Mouse (Mus musculus): ENCODE measurements around the gene Sipa1l2. TPM values are rescaled to one million over a fixed set of nuclear protein-coding genes. Genes with fewer than 3 reads are reported as not detected.

The Sipa1l2 gene
- polyA plus RNA-seq, 1 experiment from 2014 or later, result 12.7 TPM

DNA sequence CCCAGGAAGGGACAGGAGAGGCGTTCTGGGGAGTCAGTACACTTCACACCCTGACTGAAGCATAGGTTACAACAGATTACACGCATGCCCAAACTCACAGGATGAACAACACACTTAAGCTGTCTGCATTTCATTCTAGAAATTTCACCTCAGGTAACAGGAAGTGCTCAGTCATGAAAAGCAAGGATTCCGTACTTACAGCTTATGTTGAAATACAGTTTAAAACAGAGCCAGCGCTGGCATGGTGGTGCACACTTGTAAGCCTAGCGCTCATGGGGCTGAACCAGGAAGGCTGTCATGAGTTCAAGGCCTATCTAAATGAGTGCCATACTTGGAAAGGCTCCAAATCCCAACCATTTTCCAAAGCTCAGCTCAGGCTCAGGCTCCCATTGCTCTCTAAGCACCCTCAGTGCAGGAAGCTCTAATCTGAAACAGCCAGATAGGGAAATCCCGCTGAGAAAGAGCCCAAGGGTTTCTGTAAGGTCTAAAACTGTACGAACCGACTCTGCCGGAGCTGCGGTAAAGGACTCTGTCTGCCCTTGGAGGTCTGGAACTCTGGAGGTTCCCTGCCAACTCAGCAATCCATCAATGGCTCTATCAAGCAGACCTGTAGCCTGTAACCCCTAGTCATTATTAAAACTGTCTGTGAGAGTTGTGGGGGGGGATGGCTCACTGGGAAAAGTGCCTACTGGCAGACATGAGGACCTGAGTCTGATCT is 12.1 kb downstream of the Sipa1l2 start:
- Histone ChIP-seq H3K9me3 (no peaks in the 10 kb centered on the region), H3K4me2 (no peak overlapping the region), H3K4me3 (no peak overlapping the region), H3K9ac (no peak overlapping the region), H3K36me3 (no peaks in the 10 kb centered on the region), H3K4me1 (peaks cover 62% of the 10 kb centered on the region), H3K27me3 (0 out of 2 replicates have a peak, but pooled peaks cover 3% of the 10 kb centered on the region), H3K27ac (peak overlapping the region; percentile 73)
- WGBS, result 36% methylated on average over 10 of the region's 10 CpGs
- no peak for ATAC-seq (ENCODE audit: insufficient number of reproducible peaks, low FRiP score, low TSS enrichment, low read depth)

DNA sequence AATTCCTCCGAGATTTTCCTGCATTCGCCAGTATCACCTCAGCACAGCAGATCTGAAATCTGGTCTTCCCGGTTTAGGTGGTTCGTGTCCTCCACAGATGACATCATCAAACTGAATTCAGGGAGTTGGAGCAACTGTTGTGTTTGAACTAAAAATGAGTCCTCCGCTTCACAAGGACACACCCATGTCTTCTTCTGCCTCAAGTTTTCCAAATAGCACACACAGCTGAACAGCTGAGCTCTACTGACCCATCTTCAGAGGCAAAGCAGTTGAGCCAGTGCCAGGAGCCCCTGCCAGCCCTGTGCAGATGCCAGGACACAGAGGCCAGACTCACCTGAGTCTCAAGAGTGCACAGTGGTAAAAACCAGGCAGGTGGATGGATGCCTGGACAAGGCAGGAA is 12.9 kb downstream of the Sipa1l2 start:
- H3K4me2 ChIP-seq, result no peak overlapping the region
- peak overlapping the region; percentile 73 for H3K27ac ChIP-seq
- ATAC-seq (ENCODE audit: insufficient number of reproducible peaks, low FRiP score, low TSS enrichment, low read depth), result no peak
- no peak overlapping the region for H3K4me3 ChIP-seq
- H3K9me3 ChIP-seq, result no peaks in the 10 kb centered on the region
- 63% methylated on average over 5 of the region's 5 CpGs for WGBS
- H3K4me1 ChIP-seq, result peaks cover 67% of the 10 kb centered on the region
- H3K27me3 ChIP-seq, result 0 out of 2 replicates have a peak, but pooled peaks cover 3% of the 10 kb centered on the region
- H3K36me3 ChIP-seq, result no peaks in the 10 kb centered on the region
- H3K9ac ChIP-seq, result no peak overlapping the region

DNA sequence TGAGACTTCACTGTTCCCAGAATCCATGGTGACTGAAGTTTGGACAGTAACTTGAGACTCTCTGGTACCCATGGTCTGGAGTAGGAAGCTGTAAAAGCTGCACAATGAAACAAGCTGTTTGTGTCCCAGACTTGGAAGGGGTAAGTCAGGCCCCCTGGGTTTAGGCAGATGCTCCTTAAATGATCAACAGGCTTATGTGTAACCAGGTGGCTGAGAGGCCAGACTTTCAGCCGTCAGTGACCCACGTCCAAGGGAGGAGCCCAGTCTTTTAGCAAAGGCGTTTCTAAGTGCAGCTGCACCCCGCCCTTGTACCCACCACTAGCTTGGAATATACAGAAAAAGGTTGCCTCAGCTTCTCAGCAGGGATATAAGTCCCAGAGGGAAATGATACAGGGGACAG is 19.0 kb downstream of the Sipa1l2 start:
- Histone ChIP-seq H3K36me3 (no peaks in the 10 kb centered on the region), H3K9me3 (no peaks in the 10 kb centered on the region), H3K27ac (peak overlapping the region; percentile 43; the same call in 1 of the 2 replicates), H3K9ac (no peak overlapping the region), H3K4me2 (no peak overlapping the region), H3K27me3 (no peaks in the 10 kb centered on the region), H3K4me3 (no peak overlapping the region), H3K4me1 (peaks cover 31% of the 10 kb centered on the region)
- ATAC-seq (ENCODE audit: insufficient number of reproducible peaks, low FRiP score, low TSS enrichment, low read depth), result no peak
- 47% methylated on average over 4 of the region's 4 CpGs for WGBS

DNA sequence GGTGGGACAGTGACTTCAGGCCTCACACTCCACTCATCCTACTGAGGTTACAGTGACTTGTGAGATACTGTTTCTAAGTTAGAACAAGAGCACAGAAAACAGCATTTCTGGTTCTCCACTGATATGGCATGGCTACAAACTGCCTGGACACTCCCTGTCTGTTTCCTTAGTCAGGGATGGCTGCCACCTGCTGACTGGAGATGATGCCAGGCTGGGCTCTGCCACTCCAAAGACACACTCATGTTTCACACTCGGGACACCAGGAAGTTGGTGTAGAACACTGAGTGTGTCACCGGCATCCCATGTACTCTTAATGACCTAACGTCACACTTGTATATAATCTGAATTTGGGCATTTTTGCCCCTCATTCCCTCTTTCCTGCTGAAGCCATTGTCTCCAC is 22.3 kb downstream of the Sipa1l2 start:
- H3K4me1 ChIP-seq, result peaks cover 25% of the 10 kb centered on the region
- H3K4me2 ChIP-seq, result no peak overlapping the region
- H3K4me3 ChIP-seq, result no peak overlapping the region
- WGBS, result 86% methylated on average over 3 of the region's 3 CpGs
- no peaks in the 10 kb centered on the region for H3K36me3 ChIP-seq
- H3K27ac ChIP-seq, result no peak overlapping the region
- no peak overlapping the region for H3K9ac ChIP-seq
- no peaks in the 10 kb centered on the region for H3K9me3 ChIP-seq
- ATAC-seq (ENCODE audit: insufficient number of reproducible peaks, low FRiP score, low TSS enrichment, low read depth), result no peak
- H3K27me3 ChIP-seq, result no peaks in the 10 kb centered on the region

DNA sequence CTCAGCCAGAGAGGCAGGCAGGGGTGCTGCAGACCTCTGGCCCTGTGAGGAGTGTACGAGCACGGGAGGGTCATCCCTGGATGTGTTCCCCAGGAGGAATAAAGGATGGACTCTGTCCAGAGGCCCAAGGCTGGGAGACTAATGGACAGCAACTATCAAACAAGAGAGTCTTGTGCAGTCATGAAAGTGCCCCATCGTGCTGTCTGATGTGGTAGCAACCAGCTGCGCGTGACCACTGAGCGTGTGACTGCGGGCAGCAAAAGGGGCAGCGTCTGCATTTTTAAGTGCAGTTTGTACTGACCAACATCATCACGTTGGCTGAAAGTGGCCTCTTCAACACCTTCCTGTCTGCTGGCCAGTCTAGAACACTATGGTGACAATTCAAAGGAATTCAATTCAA is 23.7 kb downstream of the Sipa1l2 start:
- Histone ChIP-seq H3K4me1 (peaks cover 18% of the 10 kb centered on the region), H3K4me3 (no peak overlapping the region), H3K27ac (no peak overlapping the region), H3K36me3 (no peaks in the 10 kb centered on the region), H3K4me2 (no peak overlapping the region), H3K9ac (no peak overlapping the region), H3K9me3 (no peaks in the 10 kb centered on the region), H3K27me3 (no peaks in the 10 kb centered on the region)
- no peak for ATAC-seq (ENCODE audit: insufficient number of reproducible peaks, low FRiP score, low TSS enrichment, low read depth)
- WGBS, result 84% methylated on average over 9 of the region's 9 CpGs

DNA sequence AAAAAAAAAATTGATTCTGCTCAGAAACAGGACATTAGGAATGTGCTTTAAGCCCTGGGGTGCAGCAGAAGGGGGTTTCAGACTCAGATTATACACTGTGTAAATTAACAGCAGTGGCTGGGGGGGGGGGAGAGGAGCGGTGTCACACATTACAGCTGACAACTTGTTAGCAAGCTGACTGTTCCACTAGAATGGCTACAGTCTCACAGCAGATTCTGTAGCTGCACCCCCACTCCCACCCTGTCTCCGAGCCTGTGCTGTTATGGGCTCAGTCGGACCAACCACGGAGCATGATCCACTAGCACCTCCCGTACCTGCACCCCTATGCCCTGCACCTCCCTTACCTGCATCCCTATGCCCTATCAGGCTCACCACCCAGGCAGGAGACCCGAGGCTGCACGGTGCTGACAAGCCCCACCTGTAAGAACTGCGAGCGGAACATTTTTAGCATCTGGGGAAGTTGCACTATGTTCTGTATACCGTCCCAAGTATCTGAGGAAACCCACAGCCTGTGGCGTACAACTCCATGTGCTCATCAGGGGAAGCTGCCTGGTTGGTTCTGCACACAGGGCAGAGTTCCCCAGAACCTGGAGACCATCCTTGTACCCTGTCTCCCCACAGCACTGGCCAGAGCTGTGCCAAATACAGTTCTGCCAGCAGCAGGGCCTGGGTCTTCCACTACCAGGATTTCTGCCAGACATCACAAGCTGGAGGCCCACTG is 26.6 kb downstream of the Sipa1l2 start:
- no peak overlapping the region for H3K4me2 ChIP-seq
- peaks cover 26% of the 10 kb centered on the region for H3K4me1 ChIP-seq
- WGBS, result 61% methylated on average over 11 of the region's 11 CpGs
- no peaks in the 10 kb centered on the region for H3K36me3 ChIP-seq
- H3K4me3 ChIP-seq, result no peak overlapping the region
- no peak overlapping the region for H3K9ac ChIP-seq
- ATAC-seq (ENCODE audit: insufficient number of reproducible peaks, low FRiP score, low TSS enrichment, low read depth), result no peak
- no peaks in the 10 kb centered on the region for H3K9me3 ChIP-seq
- H3K27me3 ChIP-seq, result no peaks in the 10 kb centered on the region
- H3K27ac ChIP-seq, result no peak overlapping the region

DNA sequence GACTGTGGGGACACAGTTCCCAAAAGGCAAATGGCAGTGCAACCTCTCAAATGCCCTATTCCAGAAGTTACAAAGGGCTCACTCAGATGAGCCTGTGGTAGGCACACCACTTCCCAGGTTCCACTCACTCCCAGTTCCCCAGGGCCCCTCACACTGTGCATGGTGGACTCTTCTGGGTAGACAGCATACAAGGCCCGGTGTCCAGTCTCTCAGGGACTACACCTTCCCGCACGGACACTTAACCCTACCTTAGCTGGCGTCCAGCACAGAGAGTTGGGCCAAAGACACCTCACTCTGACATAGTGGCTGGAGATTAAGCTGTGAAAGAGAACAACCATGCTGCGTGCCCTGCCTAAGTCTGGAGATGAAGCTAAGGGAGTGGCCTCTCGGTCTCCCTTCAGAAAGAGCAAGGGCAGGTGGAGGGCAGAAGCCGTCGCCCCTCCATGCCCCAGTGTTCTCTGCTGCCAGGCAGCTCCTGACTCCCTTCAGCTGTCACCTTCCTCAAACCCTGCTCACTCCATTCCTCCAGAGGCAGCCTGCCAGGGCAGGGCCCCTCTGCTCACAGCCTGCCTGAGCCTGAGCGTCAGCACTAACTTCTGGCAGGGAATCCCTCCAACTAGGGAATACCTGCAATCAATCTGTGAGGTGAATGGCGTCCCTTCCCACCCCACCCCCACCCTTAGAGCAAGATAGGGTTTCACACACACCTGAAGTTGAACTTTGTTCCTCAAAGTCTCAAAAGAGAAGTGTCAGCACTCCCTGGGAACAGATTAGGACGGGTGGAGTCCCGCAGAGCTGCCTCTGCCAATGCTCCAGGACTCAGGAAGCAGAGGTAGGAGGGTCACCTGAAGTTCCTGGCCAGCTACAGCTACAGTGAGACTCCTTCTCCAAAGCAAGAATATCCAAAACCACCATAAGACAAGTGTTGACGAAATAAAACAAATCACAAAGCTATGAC is 30.3 kb downstream of the Sipa1l2 start:
- peak overlapping the region; percentile 12; the same call in 1 of the 2 replicates for H3K27ac ChIP-seq
- no peaks in the 10 kb centered on the region for H3K27me3 ChIP-seq
- no peak overlapping the region for H3K4me2 ChIP-seq
- no peak overlapping the region for H3K9ac ChIP-seq
- H3K4me1 ChIP-seq, result peaks cover 37% of the 10 kb centered on the region
- 0 out of 2 replicates have a peak, but pooled peaks have one; percentile 5 for ATAC-seq (ENCODE audit: insufficient number of reproducible peaks, low FRiP score, low TSS enrichment, low read depth)
- no peaks in the 10 kb centered on the region for H3K9me3 ChIP-seq
- WGBS, result 58% methylated on average over 13 of the region's 13 CpGs
- peaks cover 3% of the 10 kb centered on the region; the same call in 1 of the 2 replicates for H3K36me3 ChIP-seq
- no peak overlapping the region for H3K4me3 ChIP-seq

DNA sequence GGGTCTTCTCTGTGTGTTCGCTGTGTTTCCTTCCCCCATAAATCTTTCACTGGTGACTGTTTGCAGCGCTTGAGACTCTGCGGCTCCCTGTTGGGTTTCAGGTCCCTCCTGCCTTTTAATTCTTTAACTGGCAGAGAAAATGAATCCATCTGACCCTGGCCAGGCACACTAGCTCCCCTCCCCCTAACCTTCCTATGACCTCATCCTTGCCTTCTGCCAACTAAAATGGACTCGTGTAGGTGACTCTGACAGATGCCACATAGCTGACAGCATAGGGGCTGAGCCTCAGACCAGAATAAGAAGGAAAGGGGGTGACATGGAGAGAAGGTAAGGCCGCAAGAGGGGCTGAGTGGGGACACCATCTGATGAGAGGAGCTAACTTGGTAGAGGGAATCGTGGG is 31.3 kb downstream of the Sipa1l2 start:
- no peak for ATAC-seq (ENCODE audit: insufficient number of reproducible peaks, low FRiP score, low TSS enrichment, low read depth)
- 32% methylated on average over 6 of the region's 6 CpGs for WGBS
- peaks cover 3% of the 10 kb centered on the region; the same call in 1 of the 2 replicates for H3K36me3 ChIP-seq
- peaks cover 39% of the 10 kb centered on the region for H3K4me1 ChIP-seq
- no peak overlapping the region for H3K4me2 ChIP-seq
- no peak overlapping the region for H3K4me3 ChIP-seq
- H3K9me3 ChIP-seq, result no peaks in the 10 kb centered on the region
- peak overlapping the region; percentile 44; the same call in 1 of the 2 replicates for H3K27ac ChIP-seq
- H3K9ac ChIP-seq, result no peak overlapping the region
- H3K27me3 ChIP-seq, result no peaks in the 10 kb centered on the region

DNA sequence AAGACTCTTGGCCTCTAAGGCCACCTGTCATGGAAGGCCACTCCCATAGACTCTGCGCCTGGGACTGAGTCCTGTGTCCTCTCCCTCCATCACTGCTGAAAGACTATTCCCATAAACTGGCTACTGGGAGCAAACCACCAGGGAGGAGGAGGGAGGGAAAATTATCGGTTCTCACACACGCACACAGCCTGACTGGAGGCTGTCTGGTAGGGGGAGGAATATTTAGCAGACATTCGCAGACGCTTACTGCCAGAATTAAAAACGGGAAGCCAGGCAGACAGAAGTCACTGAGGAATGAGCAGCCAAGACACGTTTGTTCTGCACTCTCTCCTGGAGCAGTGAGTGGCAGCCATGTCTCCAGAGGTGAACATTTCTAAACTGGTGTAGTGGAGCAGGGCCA is 35.9 kb downstream of the Sipa1l2 start:
- Histone ChIP-seq H3K9ac (no peak overlapping the region), H3K27ac (no peak overlapping the region), H3K36me3 (peaks cover 3% of the 10 kb centered on the region; the same call in 1 of the 2 replicates), H3K9me3 (no peaks in the 10 kb centered on the region), H3K4me2 (no peak overlapping the region), H3K27me3 (no peaks in the 10 kb centered on the region), H3K4me1 (peaks cover 56% of the 10 kb centered on the region), H3K4me3 (no peak overlapping the region)
- ATAC-seq (ENCODE audit: insufficient number of reproducible peaks, low FRiP score, low TSS enrichment, low read depth), result no peak
- 33% methylated on average over 7 of the region's 7 CpGs for WGBS

DNA sequence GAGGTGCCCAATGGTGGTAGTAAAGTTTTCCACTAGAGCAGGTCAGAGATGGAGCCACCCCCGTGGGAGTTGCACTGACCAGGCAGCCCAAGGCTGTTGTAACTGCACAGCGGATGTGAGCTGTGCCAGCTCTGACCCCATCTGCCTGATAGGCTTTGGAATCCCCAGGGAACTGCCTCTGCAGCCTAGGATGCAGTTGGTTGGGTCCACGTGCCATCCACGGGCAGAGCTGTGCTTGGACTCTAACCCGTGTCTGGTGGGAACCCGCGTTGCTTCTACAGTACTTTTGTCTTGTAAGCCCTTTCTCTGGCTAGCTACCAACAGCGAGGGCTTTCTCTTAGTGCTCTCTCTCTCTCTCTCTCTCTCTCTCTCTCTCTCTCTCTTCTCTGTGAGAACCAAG is 36.7 kb downstream of the Sipa1l2 start:
- peaks cover 48% of the 10 kb centered on the region for H3K4me1 ChIP-seq
- 83% methylated on average over 8 of the region's 8 CpGs for WGBS

DNA sequence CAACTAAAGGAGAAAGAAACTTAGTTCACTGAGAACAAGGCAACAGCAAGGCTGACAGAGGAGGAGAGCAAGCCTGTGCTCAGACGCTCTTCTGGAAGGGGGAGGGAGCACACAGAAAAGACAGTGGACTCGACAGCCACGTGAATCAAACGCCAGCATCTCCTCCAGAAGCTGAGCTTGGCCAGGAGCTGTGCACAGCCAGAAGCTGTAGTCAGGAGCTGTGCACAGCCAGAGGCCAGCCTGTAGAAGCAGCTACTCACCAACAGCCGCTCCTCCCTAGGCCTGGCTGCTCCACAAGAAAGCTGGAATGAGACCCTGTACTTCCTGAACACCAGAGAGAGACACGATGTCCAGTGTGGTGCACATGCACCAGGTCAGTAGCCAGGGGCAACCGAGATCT is 37.4 kb downstream of the Sipa1l2 start:
- Histone ChIP-seq H3K36me3 (no peaks in the 10 kb centered on the region), H3K4me3 (no peak overlapping the region), H3K27ac (peak overlapping the region; percentile 51; the same call in 1 of the 2 replicates), H3K9me3 (no peaks in the 10 kb centered on the region), H3K9ac (no peak overlapping the region), H3K27me3 (no peaks in the 10 kb centered on the region), H3K4me1 (peaks cover 53% of the 10 kb centered on the region), H3K4me2 (no peak overlapping the region)
- 42% methylated on average over 7 of the region's 7 CpGs for WGBS
- no peak for ATAC-seq (ENCODE audit: insufficient number of reproducible peaks, low FRiP score, low TSS enrichment, low read depth)

More for the DNA sequence above, 36.7 kb downstream of the Sipa1l2 start:
- Histone ChIP-seq H3K36me3 (peaks cover 3% of the 10 kb centered on the region; the same call in 1 of the 2 replicates), H3K9ac (no peak overlapping the region), H3K27ac (no peak overlapping the region), H3K27me3 (no peaks in the 10 kb centered on the region), H3K9me3 (no peaks in the 10 kb centered on the region), H3K4me3 (no peak overlapping the region), H3K4me2 (no peak overlapping the region)
- no peak for ATAC-seq (ENCODE audit: insufficient number of reproducible peaks, low FRiP score, low TSS enrichment, low read depth)

Measured in limb, embryonic 15.5 days (tissue).